Mouse (Mus musculus): ENCODE data around the gene Vash2.

DNA sequence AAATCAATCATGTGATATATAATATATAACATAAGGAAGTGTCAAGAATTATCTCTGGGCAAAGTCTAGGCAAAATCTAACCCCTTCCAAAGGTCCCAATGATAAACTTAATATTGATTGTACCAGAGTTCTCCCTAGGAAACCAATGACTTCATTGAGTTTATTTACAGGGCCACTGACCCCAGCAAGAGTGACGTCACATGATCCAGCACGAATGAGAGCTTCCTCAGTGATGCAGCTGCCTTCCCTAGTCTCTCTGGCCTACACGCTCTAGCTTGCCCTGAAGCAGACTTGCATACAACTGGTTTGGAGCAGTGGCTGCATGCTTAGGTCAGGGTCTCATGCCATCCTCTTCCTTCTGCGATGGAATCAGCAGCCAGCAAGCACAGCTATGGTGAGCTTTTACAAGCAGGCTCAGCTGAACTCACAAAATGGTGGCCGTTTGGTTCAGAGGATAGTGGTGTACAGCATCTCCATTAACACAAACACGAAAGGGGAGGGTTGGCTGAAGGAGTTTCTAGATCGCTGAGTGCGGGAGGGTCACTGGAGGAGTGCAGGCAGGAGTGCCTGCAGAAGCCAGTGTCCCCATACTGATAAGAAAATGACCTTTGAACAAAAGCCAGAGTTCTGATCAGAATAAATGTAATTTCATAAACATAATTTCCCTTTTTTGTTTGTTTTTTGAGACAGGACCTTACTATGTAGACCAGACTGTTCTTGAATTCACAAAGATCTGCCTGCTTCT is 59.2 kb downstream of the Vash2 start:
- TF ChIP-seq POLR2A (IDR thresholded peaks at IDR 0.05; ENCODE audit: extremely low read depth, insufficient read depth, low read length) (no peak), CTCF (IDR thresholded peaks at IDR 0.05; ENCODE audit: low read depth, low read length) (no peak)
